Mouse (Mus musculus) left cerebral cortex, adult 18-20 months (tissue): ENCODE results near the gene Elmo2. TPM values are rescaled to one million over a fixed set of nuclear protein-coding genes. Genes with fewer than 3 reads are reported as not detected.

Experiments
- DNase-seq, 2 experiments: peaks; one replicate each; pipeline ENCODE4 v3.0.0; 2021 to 2022; ENCODE audit warnings: low spot score in 2 of 2, mixed read lengths in 1 of 2
- total RNA-seq, 2 experiments: library from RNA; stranded (reverse); gene quantifications; 2 replicates each; pipeline ENCODE4 v1.2.3; 2021

Gene Elmo2
- total RNA-seq, 2 experiments from 2014 or later, result 145 to 166 TPM

DNA sequence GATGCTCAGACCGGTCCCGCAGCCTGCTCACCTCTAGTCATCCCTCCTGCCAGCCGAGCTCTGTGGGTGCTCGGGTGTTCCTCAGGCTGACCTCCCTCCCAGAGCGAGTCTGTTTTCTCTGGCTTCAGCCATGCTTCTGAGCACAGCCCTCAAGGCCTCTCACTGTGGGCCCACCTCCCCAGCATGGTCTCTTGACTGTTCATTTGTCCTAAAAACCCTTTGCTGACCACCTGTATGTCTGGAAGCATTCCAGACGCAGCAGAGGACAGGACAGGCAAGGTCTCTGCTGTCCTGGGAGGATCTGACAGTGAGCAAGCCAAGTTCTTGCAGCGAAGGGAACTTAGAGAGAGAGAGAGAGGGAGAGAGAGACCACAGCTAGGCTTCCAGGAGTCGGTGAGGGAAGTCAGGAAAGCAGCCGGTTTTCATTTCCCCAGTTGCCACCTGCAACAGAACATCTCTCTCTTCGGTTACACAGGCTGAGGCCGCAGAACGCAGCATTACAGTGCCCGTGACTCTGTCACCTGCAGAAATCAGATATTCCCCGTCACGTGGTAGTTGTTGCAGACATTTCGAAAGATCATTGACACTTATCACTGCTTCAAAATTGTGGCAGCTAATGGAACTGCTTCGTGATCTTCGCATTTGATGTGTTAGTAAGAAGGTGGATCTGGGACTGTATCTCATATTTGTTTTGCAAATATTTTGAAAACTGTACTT, 63.8 kb downstream of the Elmo2 start:
- DNase-seq, result no peak

DNA sequence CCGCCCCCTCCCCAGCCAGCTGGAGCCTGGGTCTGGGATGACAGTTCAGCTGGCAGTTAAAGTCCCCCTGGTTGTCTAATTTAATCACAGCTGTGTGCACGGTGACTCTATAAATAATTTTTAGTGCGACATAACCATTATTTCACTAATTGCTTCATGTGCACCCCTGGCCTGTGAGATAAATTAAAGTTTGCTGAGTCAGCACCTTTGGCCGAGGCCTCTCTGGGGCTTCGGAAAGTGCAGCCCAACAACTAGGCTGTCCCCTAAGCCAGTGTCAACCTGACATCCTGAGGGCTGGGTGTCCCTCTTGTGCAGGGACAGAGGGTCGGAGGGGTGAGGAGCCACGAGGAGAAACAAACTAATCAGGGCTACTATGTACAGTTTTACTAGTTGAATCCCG, 66.4 kb downstream of the Elmo2 start:
- no peak for DNase-seq

DNA sequence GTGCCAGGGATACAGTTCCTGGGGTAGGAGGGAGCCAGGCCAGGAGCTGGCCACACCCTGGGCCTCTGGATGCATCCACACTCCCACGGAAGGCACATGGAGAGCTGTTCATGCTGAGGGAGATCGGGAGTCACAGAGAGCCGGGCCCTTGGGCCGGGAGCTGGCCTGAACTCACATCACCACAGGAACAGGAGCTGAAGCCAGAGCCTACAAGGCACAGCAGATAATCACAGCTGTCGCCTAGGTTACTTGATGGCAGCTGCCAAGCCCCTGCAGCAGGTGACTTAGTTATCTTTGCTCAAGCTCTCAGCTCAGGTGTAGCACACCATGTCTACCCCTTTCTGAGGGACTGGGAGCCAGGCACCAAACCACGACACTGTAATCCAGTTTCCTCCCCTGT, 68.0 kb downstream of the Elmo2 start:
- no peak for DNase-seq

DNA sequence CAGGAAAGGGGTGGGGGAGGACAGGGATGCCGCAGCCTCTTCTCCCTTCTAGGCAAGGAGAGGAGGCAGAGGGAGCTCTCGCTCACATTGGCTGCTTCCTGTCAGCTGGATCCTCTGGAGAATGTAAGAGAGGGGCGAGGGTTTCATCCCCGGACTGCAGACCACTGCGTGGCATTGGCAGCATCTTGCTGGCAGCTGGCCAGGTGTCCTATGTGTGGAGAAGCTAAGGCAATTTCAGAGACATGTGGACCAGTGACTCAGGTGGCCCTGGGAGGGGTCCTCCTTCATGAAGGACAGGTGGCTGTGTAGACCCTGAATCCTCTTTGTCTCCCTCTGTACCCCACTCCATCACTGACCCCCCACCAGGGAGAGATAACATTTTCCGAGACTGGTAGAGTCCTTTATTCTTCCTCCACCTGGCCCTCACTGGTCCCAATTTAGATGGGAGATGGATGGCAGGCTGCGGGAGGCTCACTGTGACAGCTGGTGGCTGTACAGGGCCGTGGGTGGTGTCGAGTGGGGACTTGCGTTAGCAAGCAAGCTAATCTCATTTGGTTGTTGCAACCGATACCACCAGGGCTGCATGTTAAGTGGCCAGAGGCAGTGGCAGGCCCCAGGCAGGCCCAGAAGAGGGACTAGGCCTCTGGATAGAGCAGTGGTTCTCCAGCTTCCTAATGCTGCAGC, 69.0 kb downstream of the Elmo2 start:
- peak; percentile 75 to 86 for DNase-seq

DNA sequence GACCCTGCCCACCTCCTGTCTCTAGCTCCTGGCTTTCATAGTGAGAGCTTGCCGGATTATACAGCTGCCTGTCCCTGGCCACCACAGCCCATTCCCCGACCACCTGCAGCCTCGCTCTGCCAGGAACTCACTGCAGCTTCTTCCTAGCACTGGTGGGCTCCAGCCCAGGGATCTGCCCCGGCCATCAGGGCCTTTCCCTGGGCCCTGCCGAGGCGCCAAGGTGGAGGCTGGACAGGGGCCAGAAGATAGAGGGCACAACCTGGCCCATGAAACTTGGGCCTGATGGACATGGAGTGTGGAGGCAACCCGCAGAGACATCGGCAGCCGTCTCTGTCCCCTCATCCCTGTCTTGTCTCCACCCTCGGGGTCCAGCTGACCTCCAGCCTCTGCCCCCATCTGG, 70.1 kb downstream of the Elmo2 start:
- DNase-seq, result no peak

DNA sequence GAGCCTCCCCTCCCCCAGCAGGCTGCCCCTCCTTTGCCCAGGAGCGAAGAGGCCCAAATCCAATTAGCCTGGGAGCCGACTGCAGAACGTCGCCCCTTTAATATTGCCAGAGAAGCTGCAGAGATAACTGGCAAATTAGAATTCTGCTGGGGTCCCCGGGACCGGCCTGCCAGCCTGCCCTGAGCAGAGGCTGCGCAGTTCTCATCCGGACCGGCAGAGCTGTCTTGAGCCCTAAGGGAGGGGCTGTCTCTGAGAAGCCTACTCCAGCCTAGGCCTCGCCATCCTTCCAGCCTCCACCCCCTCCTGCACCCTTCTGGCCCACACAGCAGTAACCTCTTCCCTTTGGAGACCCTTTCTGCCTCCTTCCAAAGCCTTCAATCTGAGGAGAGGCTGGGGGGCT, 72.4 kb downstream of the Elmo2 start:
- DNase-seq, result no peak

DNA sequence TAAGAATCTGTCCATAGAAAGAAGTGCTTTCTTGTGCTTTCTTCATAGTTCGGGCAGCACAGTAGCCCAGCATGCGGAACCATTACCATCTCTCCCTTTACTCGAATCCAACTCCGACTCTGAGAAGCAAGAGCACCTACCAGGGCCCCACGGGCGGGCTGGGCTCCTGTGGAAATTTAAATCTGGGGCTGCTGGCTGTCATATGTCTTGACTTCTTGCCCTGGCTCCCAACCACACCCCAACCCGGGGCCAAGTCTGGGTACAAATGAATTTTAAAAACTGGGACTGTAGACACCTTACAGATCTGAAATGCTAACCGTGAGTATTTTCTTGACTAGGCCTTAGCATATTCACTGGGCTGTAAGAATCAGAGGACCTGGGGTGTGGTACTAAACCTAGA, 73.0 kb downstream of the Elmo2 start:
- no peak for DNase-seq

DNA sequence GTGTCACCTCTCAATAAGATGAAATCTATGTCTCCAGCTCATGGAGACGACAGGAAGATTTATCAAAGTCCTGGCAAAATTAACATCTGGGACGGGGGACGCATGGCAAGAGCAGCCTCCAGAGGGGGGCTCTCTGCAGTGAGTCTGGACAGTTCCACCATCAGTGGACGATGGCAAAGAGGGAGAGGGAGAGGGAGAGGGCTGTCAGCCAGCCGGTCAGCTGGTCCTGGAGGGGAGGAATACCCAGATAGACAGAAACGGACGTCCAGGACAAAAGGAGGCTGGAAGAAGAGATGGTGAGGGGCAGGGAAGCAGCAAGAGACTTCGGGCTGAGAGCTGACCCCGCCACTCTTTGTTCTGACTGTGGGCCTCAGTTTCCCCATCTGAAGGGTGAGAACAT, 73.5 kb downstream of the Elmo2 start:
- no peak for DNase-seq

DNA sequence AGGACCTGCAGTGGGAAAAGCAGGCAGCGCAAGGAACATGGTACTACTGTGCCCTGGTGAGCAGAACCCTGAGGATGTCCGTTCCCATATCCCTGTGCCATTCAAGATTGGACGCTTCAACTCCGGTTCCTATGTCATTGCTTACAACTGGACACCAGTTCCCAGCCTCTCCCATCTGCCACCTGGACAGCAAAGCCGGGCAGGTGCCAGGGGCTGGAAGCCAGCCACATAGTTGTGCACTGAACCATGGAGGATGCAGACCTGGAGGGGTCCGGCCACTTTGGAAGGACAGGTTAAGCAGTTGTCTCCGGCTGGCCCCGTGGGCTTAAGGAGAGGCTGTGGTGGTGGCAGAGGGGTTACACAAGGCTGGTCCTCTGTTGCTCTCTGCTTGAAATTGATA, 73.9 kb downstream of the Elmo2 start:
- no peak for DNase-seq

DNA sequence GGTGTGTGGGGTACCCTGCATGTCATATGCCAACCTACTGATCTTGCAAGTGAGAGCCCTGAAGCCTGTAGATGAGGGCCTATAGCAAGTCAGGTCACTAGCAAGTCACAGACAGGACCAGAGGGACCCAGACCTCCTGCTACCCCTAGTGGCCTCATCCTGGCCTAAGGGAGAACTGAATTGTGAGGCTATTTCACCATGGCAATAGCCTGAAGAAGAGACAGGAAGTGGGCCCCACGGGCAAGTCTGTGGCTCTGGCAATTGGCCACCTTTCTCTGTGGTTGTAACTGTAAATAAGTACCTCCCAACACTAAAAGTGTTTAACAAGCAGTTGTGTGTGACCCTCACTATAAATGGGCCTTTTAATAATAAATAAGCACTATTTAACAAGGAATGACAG, 75.4 kb downstream of the Elmo2 start:
- no peak for DNase-seq

DNA sequence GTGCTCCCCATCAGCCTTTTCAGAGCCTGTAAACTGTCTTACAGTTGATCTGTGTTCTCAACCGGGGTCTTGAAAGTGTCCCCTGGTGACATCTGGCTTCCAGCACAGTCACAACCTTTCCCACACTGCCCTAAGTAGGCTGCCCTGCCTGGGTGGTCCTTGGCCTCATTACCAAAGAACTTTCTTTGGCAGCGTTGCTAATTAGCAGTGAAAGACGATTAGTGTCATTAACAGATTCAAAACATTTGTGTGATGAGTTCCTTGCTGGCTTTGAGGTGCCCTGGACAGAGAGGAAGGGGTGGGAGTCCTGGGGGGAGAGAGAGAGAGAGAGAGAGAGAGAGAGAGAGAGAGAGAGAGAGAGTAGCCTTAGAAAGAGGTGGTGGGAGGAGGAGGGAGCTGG, 77.3 kb downstream of the Elmo2 start:
- DNase-seq, result no peak

DNA sequence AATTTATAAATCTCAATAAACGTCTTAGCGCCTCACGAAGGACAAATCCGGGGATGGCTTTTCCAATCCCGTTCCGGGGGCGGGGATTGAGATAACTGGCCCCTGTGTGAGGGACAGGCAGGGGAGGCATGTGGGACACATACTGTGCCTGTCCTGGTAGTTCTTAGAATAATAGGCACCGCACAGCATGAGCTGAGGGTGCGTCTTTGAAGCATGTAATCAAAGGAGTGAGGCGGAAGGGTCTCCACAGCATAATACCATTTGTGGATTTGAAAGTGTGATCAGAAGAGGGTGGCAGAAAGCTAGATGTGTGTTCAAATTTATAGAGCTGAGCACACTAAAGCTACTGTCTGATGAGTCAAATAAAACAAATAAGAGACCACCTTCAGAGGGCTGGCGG, 79.9 kb downstream of the Elmo2 start:
- no peak for DNase-seq

DNA sequence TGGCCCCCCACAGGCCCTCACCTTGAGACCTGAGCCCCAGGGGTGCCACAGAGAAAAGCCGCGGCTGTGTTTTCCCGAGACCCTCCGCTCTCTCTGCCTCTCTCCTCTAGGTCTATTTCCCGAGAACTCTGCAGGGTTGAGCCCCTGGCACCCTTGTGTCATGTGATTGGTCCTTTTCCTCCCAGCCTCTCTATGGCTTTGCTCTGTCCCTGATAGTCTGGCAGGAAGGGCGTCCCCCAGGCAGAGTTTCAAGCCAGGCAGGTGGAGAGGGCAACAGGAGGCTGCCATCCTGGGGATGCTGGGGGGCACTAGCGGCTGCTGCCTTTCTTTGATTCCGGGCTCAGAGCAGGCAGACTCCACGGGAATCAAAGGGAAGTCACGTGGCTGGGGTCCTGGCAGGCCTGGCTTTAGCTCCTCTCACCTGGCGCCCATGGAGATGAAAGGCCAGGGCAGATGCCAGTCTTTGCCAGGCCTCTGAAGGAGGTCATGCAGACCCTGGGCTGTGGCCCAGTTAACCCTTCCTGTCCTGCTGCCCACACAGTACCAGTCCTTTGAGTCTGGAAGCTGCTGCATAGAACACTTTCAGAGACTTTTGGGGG, 83.1 kb downstream of the Elmo2 start:
- DNase-seq, result no peak

DNA sequence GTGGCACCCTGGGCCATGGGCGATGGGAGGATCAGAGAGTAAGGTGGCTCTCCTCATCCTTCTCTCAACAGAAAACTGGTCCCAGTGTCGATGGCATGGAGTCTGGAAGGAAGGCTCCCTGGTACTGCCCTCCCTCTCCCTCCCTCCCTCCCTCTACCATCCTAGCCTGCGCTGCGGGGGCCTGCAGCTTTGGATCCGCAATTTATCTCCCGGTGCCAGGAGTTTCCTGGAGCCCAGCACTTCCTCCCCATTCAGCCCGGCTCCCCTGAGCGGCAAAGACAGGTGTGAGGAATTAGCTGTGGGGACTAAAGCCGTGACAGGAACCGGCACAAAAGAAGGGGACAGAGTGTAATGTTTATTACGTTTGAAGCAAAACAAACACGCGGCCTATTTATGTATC, 83.7 kb downstream of the Elmo2 start:
- DNase-seq, result no peak

DNA sequence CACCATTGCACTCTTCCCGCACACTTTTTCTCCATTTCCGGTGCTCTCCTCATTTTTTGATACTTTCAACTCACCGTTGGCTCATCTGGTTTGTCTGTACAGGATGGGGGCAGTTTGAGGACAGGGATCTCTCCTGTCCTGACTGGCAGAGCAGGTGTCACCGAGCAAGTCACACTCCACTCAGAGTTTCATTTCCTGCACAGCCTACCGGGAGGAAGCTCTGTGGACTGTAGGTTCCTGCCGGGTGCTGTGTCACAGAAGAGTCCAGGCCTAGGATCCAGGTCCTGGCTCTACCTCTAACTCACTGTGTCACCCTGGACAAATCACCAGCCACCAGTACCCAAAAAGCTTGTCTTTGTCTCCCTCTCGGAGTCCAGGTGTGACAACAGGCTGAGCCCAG, 84.5 kb downstream of the Elmo2 start:
- DNase-seq, result no peak

DNA sequence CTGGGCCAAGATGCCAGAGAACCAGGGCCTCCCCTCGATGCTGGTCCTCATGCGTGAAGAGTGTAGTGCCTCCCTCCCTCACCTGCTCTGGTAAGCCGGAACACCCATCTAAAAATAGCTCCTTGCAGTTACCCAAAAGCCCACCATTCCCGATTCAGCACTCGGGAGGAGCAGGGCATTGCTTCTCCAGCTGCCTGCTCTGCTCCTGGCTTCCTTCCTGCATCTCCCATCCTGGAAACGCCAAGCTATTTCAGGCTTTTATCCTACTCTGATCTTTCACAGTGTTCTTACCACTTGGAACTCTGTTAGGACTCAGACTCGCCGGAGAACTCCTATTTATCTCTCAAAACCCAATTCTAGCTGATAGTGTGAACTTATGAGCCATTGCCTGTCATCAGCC, 85.9 kb downstream of the Elmo2 start:
- DNase-seq, result no peak

DNA sequence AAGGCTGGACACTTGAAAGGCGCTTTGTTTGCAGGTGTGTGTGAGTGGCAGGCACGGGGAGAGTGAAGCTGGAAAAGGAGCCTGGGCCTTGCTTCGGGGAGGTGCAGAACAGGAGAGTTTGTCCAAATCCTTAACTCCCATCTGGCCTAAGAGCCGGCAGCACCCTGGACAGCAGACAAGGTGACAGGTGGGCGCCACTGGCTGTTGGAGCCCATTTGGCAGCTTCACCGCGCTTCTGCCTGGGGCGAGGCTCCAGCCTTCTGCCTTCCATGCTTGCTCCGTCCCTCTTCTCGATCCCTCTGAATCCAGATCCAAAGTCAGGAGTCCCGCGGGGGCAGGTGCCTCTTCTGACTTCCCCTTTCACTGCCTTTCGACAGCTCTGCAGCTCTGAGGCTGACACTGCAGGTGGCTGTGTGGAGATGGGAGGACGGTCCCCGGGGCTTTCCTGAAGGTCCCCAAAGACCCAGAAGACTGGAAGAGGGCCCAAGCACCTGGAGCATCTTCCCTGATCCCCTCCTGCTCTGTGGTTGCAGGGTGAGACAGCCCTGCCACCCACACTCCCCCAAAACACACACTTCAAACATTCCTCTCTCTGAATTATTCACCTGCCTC, 86.6 kb downstream of the Elmo2 start:
- no peak for DNase-seq

DNA sequence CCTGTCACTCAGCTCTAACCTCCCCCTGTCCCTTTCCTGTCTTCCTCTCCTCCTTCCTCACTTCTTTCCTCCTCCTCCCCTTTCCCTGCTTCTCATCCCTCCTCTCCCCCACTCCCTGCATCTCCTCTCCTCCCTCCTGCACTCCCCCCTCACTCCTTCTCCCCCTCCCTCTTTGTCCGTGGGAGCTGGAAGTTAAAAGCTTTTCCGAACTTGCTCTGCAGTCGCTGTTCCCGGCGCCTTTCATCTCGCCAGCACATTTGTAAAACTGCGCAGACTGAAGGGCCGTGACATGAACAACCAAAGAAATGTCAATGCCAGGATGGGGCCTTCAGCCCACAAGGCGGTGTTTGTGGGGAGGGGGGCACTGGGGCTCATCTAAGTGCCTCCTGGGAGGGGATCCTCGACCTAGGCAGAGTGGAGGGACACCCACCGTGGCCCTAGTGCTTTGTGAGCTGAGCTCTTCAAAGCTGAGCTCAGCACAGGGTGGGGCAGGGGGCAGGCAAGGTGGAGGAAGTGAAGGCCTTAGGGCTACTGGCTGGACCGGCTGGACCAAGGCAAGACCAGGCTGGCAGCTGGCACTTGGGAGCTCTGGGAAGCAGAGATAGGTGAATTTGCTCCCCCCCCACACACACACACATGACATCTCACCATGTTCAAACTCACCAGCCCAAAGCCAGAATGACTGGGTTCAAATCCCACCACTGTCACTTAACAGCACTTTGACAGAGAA, 87.7 kb downstream of the Elmo2 start:
- no peak for DNase-seq
